Mouse (Mus musculus) stomach, postnatal 0 days (tissue): ENCODE measurements around the gene Mesp2.

Experiments
- CTCF ChIP-seq: IDR thresholded peaks from 2 replicates; pipeline ENCODE4 v1.5.1; 2016; ENCODE audit warnings: antibody characterized with exemption, low read depth, mild to moderate bottlenecking, moderate library complexity
- EP300 ChIP-seq: optimal IDR thresholded peaks from 2 replicates; pipeline ENCODE3; 2016; ENCODE audit warnings: antibody characterized with exemption

GRCm38 (mm10) chr7:79803887-79804286, 6.6 kb upstream of the Mesp2 start:
- TF ChIP-seq CTCF, result no peak
- TF ChIP-seq EP300, result no peak
